Mouse (Mus musculus): ENCODE data around the gene Nmt1.

Nmt1 gene

GRCm38 (mm10) chr11:103076581-103076980 lies 48.6 kb downstream of the Nmt1 start:
- no peak for DNase-seq (ENCODE audit: low read depth, low spot score)

- no peak for DNase-seq (ENCODE audit: low read depth, low spot score)
These were observed 50.1 kb downstream of the Nmt1 start for GRCm38 (mm10) chr11:103078131-103078530.

- no peak for DNase-seq (ENCODE audit: low read depth, low spot score)
These were observed 52.5 kb downstream of the Nmt1 start for GRCm38 (mm10) chr11:103080323-103081091.

DNA sequence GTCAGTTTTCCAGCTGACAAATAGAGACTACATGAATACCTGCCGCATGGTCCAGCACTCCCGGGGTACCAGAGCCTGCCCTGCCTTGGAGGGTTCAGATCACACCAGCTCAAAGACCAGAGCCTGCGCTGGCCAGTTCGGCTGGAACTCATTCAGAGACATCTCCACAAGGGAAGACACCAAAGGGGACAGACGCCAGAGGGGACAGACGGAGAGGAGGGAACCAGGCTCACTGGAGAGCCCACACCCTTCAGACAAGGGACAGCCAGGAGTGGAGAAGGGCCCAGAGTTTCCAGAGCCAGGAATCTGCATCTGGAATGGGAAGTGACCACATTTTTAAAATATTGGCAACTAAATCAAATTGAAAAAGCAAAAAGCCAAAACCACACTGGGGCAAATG lies 53.6 kb downstream of the Nmt1 start:
- no peak for DNase-seq (ENCODE audit: low read depth, low spot score)

DNA sequence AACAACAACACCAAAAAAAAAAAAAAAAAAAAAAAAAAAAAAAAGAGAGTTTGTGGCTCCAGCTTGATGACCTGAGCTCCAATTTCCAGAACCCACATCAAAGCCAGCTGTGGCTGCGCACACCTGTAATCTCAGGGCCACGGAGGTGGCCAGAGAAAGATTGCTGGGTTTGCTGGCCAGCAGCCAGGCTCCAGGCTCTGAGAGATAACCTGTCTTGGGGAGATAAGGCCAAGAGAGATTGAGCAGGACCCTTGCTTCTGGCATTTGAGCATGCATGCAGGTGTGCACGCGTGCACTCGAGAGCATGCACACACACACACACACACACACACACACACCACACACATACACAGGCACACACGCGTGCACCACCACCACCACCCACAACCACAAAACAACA lies 65.3 kb downstream of the Nmt1 start:
- no peak for DNase-seq (ENCODE audit: low read depth, low spot score)

DNA sequence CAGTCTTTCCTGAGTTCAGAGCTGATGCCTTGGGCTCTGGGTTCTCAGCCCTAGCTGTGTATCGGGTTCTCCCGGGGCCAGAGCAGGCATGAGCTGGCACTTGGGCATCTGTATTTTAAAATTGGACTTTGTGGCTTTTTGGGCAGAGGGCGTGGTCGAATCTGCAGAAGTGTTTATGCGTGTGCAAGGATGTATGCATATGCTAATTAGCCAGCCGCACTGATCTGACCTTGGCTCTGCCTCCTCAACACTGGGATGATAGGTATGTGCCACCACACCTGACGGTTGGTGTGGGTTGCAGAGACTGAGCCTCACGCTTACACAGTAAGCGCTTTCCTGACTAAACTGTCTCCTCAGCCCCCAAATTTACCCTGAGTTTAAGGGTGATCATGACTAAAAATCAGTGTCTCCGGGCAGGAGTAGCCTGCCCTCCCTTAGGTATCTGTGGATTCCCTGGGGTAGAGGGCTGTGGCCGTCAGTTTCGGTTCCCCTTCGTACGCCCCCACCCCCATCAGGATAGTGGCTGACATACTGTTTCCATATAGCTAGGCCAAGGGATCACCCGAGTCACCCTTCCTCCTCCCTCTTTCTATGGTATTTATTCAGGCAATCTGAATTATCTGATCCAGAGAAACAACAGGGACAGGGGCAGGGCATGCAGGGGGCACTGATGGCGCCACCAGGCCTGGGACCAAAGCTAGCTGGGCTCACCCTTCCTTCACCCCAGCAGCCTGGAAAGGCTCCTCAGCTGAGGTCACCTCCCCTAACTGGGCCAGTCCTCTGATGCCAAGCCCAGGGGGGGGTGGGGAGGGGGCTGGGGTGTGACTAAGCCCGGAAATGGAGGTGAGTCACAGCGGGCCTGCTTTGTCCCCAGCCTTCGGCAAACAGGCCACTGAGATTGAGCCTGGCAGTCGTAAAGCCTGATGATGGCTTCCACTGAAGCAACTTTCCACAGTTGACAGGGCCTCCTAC lies 66.2 kb downstream of the Nmt1 start:
- DNase-seq (ENCODE audit: low read depth, low spot score): peak; percentile 26

DNA sequence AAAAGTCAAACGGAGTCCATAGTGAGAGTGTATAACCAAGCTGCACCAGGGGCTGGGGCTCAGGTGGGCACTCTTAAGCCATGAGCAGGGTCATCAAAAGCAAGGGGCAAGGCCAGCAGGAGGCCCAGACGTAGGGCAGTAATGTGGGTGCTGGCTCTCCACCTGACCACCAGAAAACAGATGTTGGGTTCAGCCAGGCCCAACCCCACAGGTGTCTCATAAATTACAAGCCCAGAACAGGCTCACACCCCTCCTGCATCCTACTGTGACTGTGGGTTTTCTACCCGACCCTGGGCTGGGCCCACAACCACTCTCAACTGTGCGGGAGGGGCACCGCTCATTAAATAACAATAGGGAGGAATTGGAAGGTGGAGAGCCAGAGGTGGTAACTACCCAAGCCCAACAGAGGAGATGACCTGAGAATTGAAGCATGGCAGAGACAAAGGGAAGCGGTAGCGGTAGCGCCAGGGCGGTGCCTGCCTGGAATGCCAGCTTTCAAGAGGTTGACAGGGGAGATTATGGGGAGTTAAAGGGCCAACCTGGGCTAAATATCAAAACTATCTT lies 67.2 kb downstream of the Nmt1 start:
- no peak for DNase-seq (ENCODE audit: low read depth, low spot score)

DNA sequence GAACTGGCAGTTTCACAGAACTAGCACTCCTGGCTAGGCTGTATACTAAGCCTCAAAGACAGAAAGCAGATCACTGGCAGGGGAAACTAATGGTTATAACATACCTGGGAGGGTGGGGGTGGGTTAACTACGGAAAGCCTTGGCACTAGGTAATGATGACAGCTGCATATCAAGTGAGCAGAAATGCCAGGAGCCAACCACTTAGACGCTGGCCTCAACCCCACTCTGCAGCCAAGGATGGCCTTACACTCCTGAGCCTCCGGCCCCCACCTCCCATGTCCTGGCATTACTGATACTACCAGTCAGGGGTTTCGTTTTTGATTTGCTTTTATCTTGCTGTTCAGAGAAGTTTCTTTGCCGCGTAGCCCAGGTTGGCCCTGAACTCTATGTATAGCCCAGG lies 67.8 kb downstream of the Nmt1 start:
- no peak for DNase-seq (ENCODE audit: low read depth, low spot score)

DNA sequence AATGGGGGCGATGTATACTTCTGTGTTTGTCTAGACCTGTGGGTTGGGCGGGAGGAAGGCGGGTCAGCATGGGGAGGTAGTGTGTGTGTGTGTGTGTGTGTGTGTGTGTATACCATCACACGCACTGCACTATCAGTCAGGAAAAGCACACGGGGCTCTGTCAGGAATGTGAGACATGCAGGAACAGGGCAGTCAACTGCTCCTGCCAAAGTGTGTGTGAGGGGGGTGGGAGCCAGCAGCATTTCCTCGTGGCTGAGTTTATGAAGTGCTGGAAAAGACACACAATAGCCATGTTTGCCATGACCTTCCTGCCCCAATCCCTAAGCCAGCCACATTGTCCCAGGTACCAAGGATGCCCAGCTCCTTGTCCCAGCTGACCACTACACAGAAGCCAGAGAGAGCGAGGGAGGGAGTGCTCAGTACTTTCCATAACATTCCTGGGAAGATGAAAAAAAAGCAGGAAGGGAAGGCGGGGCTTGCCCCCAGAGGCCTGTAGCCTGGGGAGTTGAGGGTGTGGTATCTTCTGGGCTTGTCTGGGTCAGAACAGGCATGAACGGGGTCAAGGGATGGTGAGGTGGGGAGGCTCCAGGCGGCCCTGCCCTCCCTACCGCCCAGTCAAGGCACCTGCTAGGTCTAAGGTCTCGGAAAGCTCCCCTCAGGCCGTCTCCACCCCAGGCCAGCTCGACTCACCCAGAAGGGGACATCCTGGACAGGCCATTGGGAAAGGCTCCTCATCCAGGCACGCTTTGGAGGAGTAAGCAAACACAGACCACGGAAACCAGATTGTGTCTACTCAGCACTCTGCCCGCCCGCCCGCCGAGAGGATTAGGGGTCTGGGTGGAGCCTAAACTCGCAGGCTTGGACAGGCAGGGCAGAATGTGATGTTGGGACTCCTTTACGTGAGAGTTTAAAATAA lies 69.2 kb downstream of the Nmt1 start:
- DNase-seq (ENCODE audit: low read depth, low spot score): no peak

- DNase-seq (ENCODE audit: low read depth, low spot score): no peak
These were observed 70.7 kb downstream of the Nmt1 start for GRCm38 (mm10) chr11:103098531-103099190.

GRCm38 (mm10) chr11:103099352-103099940 lies 71.5 kb downstream of the Nmt1 start:
- no peak for DNase-seq (ENCODE audit: low read depth, low spot score)

DNA sequence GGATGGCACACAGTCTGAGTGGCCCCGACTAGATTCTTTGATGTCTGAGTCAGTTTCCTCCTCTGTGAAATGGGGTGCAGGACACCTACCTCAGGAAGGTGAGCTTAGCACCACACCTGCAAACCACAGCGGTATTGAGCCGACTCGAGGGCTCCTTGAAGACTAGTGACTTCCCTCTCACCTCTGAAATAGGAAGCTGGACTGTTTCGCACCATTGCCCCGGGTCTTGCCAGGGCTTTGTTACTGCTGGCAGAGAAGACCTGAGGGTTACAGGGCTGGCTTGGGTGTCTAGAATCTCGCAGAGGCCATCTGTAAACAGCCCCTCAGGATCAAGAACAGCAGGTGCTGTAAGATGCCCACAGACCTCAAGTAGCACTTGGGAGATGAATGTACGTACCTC lies 72.4 kb downstream of the Nmt1 start:
- DNase-seq (ENCODE audit: low read depth, low spot score): peak; percentile 42

DNA sequence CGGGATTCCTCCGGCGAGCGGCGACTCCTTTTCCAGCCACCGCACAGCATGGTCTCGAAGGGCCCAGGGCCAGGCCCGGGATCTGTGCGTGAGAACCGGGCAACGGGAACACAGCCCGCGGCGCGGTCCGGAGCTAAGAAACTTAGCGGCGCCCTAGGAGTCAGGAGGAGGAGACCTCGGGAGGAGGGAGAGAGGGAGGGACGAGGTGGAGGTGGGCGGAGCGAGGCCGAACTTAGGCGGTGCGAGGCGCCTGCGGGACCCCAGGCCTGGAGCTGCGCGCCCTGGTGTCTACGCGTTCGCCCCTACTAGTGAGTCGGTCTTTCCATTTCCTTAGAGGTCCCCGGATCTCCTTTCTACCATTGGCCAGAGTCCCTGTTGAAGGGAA lies 73.5 kb downstream of the Nmt1 start, which contains the start of the genes Plcd3 and Acbd4:
Plcd3 (minus strand) TSS at position 178 of the 385 bp plus-strand sequence.
Acbd4 (plus strand) TSS at position 202 of the 385 bp plus-strand sequence.
- no peak for DNase-seq (ENCODE audit: low read depth, low spot score)

GRCm38 (mm10) chr11:103101866-103102501 lies 74.0 kb downstream of the Nmt1 start:
- DNase-seq (ENCODE audit: low read depth, low spot score): no peak

- DNase-seq (ENCODE audit: low read depth, low spot score): peak; percentile 97
These were observed 74.8 kb downstream of the Nmt1 start for GRCm38 (mm10) chr11:103102725-103103349.

- DNase-seq (ENCODE audit: low read depth, low spot score): peak; percentile 36
These were observed 75.6 kb downstream of the Nmt1 start for GRCm38 (mm10) chr11:103103621-103104020.

DNA sequence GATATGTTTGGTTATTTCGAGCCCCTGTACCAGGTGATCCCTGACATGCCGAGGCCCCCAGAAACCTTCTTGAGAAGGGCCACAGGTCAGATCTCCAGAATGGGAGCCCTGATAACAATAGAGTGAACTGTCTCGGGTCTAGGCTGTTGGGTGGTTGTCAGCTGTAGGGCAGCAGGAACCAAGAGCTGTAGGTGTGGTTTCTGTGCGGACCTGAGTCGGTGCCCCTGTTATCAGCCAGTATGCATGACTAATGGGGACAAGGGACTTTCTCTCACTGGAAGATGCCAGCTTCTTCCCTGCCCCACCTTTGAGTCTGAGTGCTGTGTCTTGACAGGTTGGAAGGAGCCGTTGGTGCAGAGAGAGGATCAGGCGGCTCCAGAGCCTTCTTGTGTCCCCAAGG lies 76.5 kb downstream of the Nmt1 start:
- DNase-seq (ENCODE audit: low read depth, low spot score): no peak

DNA sequence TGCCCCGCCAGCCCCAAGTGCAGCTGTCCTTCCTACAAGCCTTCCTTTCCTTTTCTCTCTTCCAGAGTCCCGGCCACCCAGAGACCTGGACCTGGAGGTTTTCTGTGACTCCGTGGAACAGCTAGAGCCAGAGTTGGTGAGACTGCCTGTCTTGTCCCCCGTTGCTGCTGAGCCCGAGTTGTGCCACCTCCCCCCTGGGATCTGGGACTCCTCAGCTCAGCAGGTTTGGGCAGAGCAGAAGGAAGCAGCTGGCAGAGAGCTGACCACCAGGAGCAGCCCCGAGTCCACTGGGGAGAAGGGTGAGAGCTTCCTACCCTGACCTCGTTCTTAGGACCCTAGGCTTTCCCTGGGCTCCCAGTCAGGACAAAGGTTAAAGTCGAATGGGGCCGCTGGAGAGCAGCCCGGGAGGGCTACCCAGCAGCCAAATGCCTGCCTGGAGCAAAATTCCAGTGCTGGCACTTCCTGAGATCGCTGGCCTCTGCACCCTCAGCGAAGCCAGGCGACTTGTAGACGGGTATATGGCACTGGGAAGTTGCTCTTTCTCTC lies 77.3 kb downstream of the Nmt1 start:
- no peak for DNase-seq (ENCODE audit: low read depth, low spot score)

- no peak for DNase-seq (ENCODE audit: low read depth, low spot score)
These were observed 77.8 kb downstream of the Nmt1 start for GRCm38 (mm10) chr11:103105810-103106209.

Data from A20 (cell line).